Mouse (Mus musculus) ES-E14 (cell line): ENCODE data around the gene Xylt1. TPM values are rescaled to one million over a fixed set of nuclear protein-coding genes. Genes with fewer than 3 reads are reported as not detected.

Source experiments
- DNase-seq: peaks from one replicate; pipeline ENCODE4 v3.0.0-alpha.2; 2013; ENCODE audit warnings: low read depth, low spot score
- H3K27ac ChIP-seq: 2 replicates; pipeline ENCODE4 v1.5.1; 2012; ENCODE audit warnings: low read depth, mild to moderate bottlenecking, low read length, moderate library complexity, mixed read lengths; ENCODE audit not compliant: poor library complexity, insufficient read depth, severe bottlenecking
- H3K36me3 ChIP-seq: 2 replicates; pipeline ENCODE4 v1.6.1; 2012; ENCODE audit warnings: mild to moderate bottlenecking, low read length, moderate library complexity, mixed read lengths; ENCODE audit not compliant: control insufficient read depth, poor library complexity, insufficient read depth, severe bottlenecking
- H3K4me1 ChIP-seq, 2 experiments: fragments of 150-350 bp in 1 of 2; sonication (generic) in 1 of 2; 2 replicates each; pipeline ENCODE4 v1.6.1; 2012; ENCODE audit warnings: low read length in 2 of 2, mild to moderate bottlenecking in 1 of 2, mixed read lengths in 1 of 2; ENCODE audit not compliant: control insufficient read depth in 2 of 2, insufficient read depth in 2 of 2, poor library complexity in 1 of 2
- H3K4me3 ChIP-seq, 2 experiments: fragments of 150-350 bp in 1 of 2; sonication (generic) in 1 of 2; 2 replicates each; pipeline ENCODE4 v1.5.1; 2012; ENCODE audit warnings: low read length in 2 of 2, low read depth in 1 of 2, mild to moderate bottlenecking in 1 of 2, mixed read lengths in 1 of 2; ENCODE audit not compliant: insufficient read depth in 1 of 2, poor library complexity in 1 of 2, severe bottlenecking in 1 of 2
- H3K9ac ChIP-seq: 2 replicates; pipeline ENCODE4 v1.6.1; 2012; ENCODE audit warnings: low read depth, mild to moderate bottlenecking, low read length, mixed read lengths; ENCODE audit not compliant: poor library complexity, insufficient read depth, severe bottlenecking
- H3K9me3 ChIP-seq: fragments of 150-350 bp; sonication (generic); 2 replicates; pipeline ENCODE4 v1.6.1; 2012; ENCODE audit warnings: low read depth, mild to moderate bottlenecking, low read length; ENCODE audit not compliant: control insufficient read depth, insufficient read depth
- CHD2 ChIP-seq: IDR thresholded peaks from 2 replicates; pipeline ENCODE4 v1.6.1; 2014; ENCODE audit warnings: mild to moderate bottlenecking, low read depth, low read length, inconsistent platforms
- HCFC1 ChIP-seq: IDR thresholded peaks from 2 replicates; pipeline ENCODE4 v1.6.1; 2012; ENCODE audit warnings: low read length, inconsistent platforms, borderline replicate concordance; ENCODE audit not compliant: insufficient read depth
- MAFK ChIP-seq: IDR thresholded peaks from 2 replicates; pipeline ENCODE4 v1.6.1; 2014; ENCODE audit warnings: mild to moderate bottlenecking, low read depth, low read length, inconsistent platforms; ENCODE audit not compliant: insufficient read depth
- ZC3H11A ChIP-seq: IDR thresholded peaks from 2 replicates; pipeline ENCODE4 v1.6.1; 2012; ENCODE audit warnings: low read depth, mild to moderate bottlenecking, inconsistent platforms, low read length, borderline replicate concordance
- ZNF384 ChIP-seq: IDR thresholded peaks from 2 replicates; pipeline ENCODE4 v1.6.1; 2012; ENCODE audit warnings: low read depth, low read length, inconsistent platforms
- in situ Hi-C, 2 experiments: fragments of 600-800 bp; cut with MboI; formaldehyde crosslinking; loops; one replicate each; pipeline ENCODE4 v1.15.1; 2025; ENCODE audit warnings: low sequenced_read_pairs in 2 of 2, inconsistent platforms in 1 of 2; ENCODE audit not compliant: unreplicated experiment in 2 of 2
- total RNA-seq: library from RNA; depleted of rRNA; stranded (reverse); fragments of 300-350 nt; gene quantifications from 2 replicates; pipeline ENCODE4 v1.2.3, GENCODE M21; 2012

The Xylt1 gene
- total RNA-seq, 1 experiment, result 3.6 TPM

DNA sequence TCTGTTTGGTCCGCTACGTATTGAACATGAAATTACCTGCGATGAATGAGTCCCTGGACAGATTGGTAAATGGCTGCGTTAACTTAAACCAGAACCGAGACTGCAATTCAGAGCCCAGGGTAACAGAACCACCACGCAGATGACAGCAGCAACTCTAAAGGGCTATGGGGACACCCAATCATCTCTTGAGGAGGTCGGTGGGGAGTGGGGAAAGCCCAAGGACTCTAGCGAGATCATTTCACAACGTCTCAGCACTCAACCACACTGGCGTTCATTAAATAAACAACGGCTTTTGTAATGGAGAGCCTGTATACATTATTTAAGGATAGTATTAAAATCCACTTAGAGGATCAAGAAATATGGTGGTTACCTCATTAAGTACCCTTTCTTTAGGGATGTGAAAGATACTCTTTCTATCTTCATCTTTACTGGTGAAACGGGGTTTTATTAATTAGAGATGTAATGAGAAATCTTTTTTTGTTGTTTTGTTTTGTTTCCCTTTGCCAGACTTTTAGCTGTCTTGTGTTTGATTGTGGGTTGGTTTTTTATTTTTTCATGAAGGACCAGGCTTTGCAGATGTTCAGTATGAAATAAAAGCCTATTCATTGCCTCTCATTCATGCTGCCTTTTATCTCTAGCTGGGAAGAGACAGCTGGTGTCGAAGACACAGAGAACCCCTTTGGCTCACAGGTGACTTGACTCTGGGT lies 12.2 kb downstream of the Xylt1 start:
- H3K9ac ChIP-seq, result no peak overlapping the region
- no peaks in the 10 kb centered on the region for H3K4me1 ChIP-seq
- no peak overlapping the region for H3K27ac ChIP-seq
- H3K4me3 ChIP-seq, result no peak overlapping the region
- H3K9me3 ChIP-seq, result no peaks in the 10 kb centered on the region
- TF ChIP-seq CHD2 (no peak), MAFK (no peak), ZC3H11A (no peak), HCFC1 (no peak), ZNF384 (no peak)
- no peaks in the 10 kb centered on the region for H3K36me3 ChIP-seq
- in situ Hi-C loops, result no loop called here
- no peak for DNase-seq

DNA sequence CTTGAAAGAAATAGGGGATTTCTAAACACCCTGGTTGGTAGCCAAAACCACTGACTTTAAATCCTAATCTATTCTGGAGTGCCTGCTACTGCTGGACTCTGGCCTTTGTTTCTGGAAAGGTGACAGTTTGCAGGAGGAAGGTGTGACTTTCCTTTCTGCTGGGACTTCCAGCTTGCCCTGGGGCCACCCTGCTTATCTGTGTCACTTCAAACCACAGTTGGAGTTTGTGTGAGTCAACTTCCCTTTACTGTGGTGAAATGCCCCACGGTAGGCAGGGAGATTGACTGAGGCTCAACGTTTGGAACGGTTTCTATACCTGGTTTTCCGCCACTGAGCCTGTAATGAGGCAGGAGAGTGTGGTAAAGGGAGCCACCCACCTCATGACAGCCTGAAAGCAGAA lies 13.2 kb downstream of the Xylt1 start:
- TF ChIP-seq ZC3H11A (no peak), HCFC1 (no peak), ZNF384 (no peak), CHD2 (no peak), MAFK (no peak)
- Histone ChIP-seq H3K4me1 (no peaks in the 10 kb centered on the region), H3K4me3 (no peak overlapping the region), H3K36me3 (no peaks in the 10 kb centered on the region), H3K9ac (no peak overlapping the region), H3K27ac (no peak overlapping the region), H3K9me3 (no peaks in the 10 kb centered on the region)
- DNase-seq, result no peak
- in situ Hi-C loops, result no loop called here

GRCm38 (mm10) chr7:117394380-117394779 lies 13.6 kb downstream of the Xylt1 start:
- TF ChIP-seq HCFC1 (no peak), ZNF384 (no peak), MAFK (no peak), CHD2 (no peak), ZC3H11A (no peak)
- no peak overlapping the region for H3K9ac ChIP-seq

DNA sequence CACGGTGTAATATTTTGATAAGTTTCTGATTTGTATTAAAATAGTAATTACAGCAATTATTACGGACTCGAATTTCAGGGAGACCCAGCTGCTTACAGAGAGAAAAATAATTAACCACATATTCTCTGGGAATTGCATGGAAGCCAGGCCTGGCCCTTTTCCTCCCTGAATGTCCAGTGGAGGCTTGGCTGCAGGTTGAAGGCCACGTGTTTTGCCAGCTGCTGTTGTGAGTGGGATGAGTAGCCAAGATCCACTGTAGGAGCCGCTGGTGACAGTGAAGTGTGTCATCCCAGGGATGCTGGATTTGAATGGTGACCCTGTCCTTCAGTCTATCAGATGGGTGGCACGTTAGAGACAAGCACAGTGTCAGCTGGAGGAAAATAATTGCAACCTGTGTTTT lies 14.7 kb downstream of the Xylt1 start:
- Histone ChIP-seq H3K9ac (no peak overlapping the region), H3K4me3 (no peak overlapping the region), H3K4me1 (no peaks in the 10 kb centered on the region), H3K9me3 (no peaks in the 10 kb centered on the region), H3K27ac (no peak overlapping the region), H3K36me3 (no peaks in the 10 kb centered on the region)
- no peak for DNase-seq
- no peak for TF ChIP-seq HCFC1
- no peak for TF ChIP-seq MAFK
- TF ChIP-seq CHD2, result no peak
- no peak for TF ChIP-seq ZNF384
- TF ChIP-seq ZC3H11A, result no peak
- in situ Hi-C loops, result no loop called here

More at GRCm38 (mm10) chr7:117394380-117394779, 13.6 kb downstream of the Xylt1 start:
- no peaks in the 10 kb centered on the region for H3K4me1 ChIP-seq
- no peak for DNase-seq
- H3K4me3 ChIP-seq, result no peak overlapping the region
- H3K36me3 ChIP-seq, result no peaks in the 10 kb centered on the region
- in situ Hi-C loops, result no loop called here
- H3K27ac ChIP-seq, result no peak overlapping the region
- no peaks in the 10 kb centered on the region for H3K9me3 ChIP-seq

DNA sequence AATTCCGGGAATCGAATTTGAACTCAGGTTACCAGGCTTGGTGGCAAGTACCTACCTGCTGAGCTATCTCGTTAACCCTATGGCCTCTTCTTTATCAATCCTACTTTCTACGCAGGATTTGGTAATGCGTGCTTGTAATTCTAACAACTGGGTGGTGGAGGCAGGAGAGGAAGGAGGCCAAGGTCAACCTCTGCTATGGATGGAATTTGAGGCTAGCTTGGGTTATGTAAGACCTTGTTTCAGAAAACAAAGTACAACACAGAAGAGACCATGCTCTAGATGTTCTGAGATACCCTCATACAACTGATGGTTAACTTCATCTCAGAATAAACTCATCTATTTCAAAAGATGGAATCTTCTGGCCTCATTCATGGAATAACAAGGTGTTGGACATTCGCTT lies 17.1 kb downstream of the Xylt1 start:
- no peak overlapping the region for H3K27ac ChIP-seq
- in situ Hi-C loops, result no loop called here
- no peaks in the 10 kb centered on the region for H3K9me3 ChIP-seq

More for the DNA sequence above, 17.1 kb downstream of the Xylt1 start:
- no peak for DNase-seq
- no peak overlapping the region for H3K9ac ChIP-seq
- H3K4me3 ChIP-seq, result no peak overlapping the region
- no peak for TF ChIP-seq CHD2
- TF ChIP-seq HCFC1, result no peak
- no peak for TF ChIP-seq ZC3H11A
- TF ChIP-seq MAFK, result no peak
- no peak for TF ChIP-seq ZNF384
- no peaks in the 10 kb centered on the region for H3K4me1 ChIP-seq
- no peaks in the 10 kb centered on the region for H3K36me3 ChIP-seq
